Mouse (Mus musculus) left cerebral cortex, adult 9 months (tissue): ENCODE results near the gene Adora2a.
"Not testable (repeated sequence)": the region's sequence is repeated elsewhere in the genome, so short reads cannot be mapped to it uniquely, and the experiment has no call there.

Source experiments
- DNase-seq, 2 experiments: peaks; one replicate each; pipeline ENCODE4 v3.0.0; 2022; ENCODE audit warnings: low spot score in 2 of 2

Gene Adora2a

GRCm38 (mm10) chr10:75314190-75314980, 2.3 kb upstream of the Adora2a start:
- no peak for DNase-seq

GRCm38 (mm10) chr10:75315756-75316155, 921 bp upstream of the Adora2a start:
- DNase-seq, result no peak

DNA sequence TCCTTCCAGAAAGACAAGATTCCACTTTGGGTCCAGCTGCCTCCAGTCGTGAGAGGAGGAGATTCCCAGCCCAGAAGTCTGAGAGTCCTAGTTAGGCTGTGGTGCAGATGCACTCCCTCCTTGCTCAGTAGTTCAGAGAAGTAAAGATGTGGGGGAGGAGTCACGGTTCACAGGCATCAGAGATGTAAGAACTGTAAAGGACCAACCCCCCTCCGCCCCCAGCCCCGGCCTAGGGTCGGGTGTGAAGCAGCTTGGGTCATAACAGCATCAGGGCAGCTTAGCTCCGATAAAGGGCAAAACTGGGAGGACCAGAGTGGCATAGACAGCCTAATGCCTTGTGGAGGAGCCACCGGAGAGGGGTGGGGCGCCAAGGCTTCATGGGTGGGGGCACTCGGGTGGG, 205 bp upstream of the Adora2a start:
- no peak for DNase-seq

DNA sequence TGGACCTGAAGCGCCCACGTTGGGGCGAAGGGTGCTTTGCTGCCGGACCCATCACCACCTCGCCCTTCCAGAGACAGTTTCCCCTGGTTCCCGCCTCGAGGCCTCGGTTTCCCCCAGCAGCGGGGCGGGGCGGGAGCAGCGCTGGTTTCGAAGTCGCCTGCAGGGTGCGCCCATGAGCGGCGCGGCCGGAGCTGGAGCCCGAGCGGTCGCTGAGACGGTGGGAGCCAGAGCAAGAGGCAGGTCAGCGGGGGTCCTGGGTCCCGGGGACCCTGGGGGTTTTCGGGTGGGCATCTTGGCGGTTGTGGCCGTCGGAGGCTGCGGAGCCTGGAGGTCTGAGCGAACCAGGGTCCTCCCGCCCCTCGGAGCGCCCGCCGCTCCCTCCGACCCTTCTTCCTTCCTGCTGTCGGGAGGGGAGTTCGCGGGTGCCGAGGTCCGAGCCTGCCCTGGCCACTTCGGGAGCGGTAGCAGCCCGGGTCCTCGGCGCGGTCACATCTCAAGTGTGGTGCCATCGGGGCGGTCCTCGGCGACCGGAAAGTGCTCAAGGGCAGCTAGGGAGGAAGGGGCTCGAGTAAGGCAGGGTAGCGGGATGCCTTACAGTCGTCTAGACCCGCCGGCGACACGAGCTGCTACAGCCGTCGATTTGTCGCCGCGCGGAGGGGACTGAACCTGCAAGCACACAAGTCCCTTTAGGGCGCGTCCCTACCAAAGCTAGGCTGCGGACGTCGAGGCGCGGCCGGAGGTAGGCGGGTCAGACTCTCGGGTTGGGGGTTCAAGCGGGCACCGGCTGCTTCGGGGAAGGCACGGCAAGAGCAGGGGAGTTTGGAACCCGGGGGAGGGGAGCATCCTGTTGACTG, 458 bp downstream of the Adora2a start:
- no peak for DNase-seq

DNA sequence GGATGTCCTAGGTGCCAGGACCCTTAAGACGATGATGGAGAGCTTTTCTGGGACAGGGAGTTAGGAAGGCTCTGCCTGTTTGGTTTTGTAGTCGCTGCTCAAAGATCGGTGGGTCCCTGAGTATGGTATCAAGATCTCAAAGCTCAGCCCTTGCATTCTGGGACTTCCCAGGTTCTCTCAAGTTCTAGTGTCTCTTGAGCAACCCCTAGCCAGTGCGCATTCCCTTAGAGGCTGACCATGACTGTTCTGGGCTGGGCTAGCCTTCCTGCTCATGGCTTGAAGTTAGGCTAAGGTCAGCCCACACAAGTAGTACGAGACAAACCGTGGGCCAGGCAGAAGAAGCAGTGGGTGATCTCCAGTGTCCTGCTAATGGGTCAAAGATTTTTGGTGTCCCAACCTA, 1.5 kb downstream of the Adora2a start:
- no peak for DNase-seq

DNA sequence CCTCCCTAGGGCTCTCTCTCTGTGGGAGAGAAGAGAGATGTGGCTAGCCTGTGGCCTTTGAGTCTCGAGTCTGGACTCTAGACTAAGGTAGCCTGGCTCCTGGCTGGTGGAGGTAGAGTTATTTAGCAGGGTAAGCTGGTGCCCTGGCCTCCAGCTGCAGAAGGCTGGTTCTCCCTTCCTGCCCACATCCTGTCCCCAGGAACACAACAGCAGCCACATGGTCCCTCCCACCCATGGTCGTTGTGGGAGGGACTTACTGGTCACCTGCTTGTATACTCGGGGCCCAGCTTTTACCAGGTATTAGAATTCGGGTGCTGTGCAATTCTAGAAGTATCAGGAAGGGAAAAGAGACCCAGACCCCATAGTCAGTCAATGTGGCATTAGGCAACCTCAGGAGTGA, 3.6 kb downstream of the Adora2a start:
- no peak for DNase-seq

- no peak for DNase-seq
These were observed 6.3 kb downstream of the Adora2a start for GRCm38 (mm10) chr10:75322966-75323365.

GRCm38 (mm10) chr10:75323986-75324385, 7.3 kb downstream of the Adora2a start:
- no peak for DNase-seq

- DNase-seq, result no peak
These were observed 7.7 kb downstream of the Adora2a start for GRCm38 (mm10) chr10:75324391-75324790.

DNA sequence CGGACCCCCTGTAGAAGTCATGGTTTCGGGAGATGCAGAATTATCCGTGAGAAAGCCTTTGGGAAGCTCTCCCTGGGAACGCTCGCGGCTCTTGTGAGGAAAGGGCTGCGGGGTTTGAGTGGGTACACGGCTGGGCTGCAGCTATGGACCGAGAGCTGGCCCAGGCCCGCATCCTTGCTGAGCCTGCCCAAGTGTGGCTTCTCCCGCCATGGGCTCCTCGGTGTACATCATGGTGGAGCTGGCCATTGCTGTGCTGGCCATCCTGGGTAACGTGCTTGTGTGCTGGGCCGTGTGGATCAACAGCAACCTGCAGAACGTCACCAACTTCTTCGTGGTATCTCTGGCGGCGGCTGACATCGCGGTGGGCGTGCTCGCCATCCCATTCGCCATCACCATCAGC, 9.1 kb downstream of the Adora2a start:
- no peak for DNase-seq

DNA sequence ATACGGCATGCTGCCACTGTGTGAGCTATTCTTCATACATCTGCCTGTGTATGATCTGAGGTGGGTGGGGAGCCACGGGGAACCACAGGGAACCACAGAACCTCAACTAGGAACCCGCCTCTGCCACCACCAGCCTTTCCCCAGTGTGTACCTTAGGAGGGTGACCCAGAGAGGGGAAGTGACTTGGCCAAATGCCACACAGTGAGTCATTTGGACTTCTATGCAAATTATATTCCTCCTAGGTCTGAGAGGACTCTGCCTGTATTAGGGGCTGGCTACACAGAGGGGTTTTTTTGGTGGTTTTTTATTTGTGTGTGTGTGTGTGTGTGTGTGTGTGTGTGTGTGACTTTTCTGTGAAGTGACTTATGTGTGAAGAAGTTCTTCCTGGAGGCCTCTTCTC, 9.9 kb downstream of the Adora2a start:
- no peak for DNase-seq

DNA sequence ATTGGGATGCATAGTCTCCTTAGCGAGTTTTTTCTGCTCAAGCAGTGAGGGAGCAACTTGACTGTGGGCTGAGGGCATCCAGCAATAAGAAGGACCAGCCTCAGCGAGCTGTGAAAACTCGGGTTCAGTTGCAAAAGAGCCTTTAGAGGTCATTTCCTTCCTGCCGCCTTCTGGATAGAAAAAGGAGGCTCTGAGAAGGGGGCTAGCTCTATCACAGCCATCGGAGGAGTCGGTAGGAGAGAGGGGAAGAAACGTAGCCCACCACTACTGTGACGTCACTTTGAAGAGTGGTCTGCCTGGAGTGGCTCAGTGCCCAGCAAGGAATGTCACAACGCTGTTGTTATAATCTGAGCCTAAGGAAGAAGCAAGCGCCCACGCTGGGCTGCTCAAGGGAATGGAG, 10.4 kb downstream of the Adora2a start:
- no peak for DNase-seq

DNA sequence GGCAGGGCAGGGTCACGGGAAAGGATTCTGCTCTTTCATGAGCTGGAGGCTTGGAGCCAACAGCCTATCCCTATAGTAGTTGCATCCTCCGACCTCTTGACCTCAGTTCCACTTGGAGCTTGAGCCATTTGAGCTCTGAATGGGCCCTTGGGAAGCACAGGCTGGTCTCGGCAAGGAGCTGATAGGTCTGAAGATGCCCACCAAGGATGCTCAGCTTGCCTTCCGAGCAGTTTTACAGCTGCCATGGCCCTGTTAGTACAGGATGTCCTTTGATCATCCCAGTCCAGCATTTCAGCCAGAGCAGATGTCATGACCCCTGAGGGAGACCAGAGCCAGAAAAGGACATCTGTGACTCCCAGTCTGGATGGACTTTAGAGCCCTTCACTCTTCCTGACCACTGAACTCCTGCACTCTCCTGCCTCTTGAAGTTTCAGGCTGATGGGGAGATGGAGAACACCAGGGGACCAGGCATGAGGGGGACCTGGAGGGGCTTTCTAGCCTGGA, 11.6 kb downstream of the Adora2a start:
- no peak for DNase-seq

DNA sequence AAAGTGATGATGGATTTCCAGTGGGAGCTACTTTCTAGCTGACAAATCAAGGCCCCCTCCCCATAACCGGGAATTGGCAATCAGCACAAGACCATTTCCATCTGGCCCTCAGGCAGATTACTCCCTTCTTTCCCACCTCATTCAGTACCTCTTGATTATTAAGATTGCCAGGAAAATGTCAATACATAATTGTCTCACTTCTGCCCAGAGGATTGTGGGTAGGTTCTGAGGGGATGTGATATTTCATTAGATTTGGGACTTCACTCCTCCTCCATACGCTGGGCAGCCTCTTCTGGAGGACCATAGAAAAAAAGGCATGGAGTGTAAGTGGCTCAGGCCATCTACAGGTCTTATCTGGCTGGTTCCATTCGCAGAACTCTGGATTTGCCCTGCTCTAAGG, 15.6 kb downstream of the Adora2a start:
- DNase-seq, result no peak

DNA sequence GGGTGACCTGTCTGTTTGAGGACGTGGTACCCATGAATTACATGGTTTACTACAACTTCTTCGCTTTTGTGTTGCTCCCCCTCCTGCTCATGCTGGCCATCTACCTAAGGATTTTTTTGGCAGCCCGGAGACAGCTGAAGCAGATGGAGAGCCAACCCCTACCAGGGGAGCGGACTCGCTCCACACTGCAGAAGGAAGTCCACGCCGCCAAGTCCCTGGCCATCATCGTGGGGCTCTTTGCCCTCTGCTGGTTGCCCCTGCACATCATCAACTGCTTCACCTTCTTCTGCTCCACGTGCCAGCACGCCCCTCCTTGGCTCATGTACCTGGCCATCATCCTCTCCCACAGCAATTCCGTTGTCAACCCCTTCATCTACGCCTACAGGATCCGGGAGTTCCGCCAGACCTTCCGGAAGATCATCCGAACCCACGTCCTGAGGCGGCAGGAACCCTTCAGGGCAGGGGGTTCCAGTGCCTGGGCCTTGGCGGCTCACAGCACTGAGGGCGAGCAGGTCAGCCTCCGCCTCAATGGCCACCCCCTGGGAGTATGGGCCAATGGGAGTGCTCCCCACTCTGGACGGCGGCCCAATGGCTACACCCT, 16.6 kb downstream of the Adora2a start:
- no peak for DNase-seq

- no peak for DNase-seq
These were observed 17.5 kb downstream of the Adora2a start for GRCm38 (mm10) chr10:75334175-75334574.

DNA sequence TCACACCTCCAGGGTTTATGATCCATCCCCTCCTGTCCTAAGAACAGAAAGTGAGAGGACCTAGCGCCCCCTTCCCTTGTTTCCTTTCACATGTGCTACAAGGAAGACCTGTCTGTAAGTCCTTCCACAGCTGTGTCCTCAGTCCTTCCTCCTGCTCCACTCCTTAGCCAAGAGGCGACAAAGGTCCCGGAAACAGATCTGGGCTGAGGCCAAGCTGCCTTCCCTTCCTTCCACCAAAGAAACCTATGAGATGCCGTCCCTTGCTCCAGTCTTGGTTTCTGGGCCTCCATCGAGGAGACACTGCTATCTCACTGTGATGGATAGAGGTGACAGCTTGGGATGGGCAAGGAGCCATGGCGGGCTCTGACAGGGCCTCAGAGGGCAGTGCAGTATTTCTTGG, 18.4 kb downstream of the Adora2a start:
- no peak for DNase-seq

DNA sequence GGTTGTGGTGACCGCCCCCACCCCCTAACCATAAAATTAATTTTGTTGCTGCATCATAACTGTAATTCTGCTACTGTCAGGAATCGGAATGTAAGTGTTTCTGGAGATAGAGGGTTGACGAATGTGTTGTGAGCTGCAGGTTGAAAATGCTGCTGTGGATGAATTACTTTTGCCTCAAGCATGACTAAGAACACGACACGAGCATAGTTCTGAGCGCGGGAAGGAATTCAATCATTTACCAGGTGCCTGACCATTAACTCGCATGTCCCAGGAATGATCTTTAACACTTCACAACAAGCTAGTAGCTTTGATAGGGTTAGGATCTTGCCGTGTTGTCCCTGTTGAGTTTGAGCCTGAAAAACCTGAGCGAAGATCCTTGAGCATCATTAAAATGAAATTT, 20.6 kb downstream of the Adora2a start:
- DNase-seq, result no peak

DNA sequence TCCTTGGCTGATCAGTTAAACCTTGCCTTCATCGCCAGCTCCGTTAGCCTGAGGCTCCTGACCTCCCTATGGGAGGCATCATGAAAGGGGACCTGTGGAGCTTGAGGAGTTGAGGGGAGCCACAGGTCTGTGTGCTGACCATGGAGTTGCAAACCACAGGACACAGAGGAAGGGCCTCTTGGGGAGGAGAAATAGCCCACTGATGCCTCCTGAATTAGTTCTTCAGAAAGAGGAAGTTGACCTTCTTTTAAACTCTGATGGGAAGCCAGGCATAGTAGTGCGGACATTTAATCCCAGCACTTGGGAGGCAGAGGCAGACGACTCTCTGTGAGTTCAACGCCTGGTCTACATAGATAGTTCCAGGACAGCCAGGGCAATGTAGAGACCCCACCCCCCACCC, 22.2 kb downstream of the Adora2a start:
- DNase-seq, result no peak

DNA sequence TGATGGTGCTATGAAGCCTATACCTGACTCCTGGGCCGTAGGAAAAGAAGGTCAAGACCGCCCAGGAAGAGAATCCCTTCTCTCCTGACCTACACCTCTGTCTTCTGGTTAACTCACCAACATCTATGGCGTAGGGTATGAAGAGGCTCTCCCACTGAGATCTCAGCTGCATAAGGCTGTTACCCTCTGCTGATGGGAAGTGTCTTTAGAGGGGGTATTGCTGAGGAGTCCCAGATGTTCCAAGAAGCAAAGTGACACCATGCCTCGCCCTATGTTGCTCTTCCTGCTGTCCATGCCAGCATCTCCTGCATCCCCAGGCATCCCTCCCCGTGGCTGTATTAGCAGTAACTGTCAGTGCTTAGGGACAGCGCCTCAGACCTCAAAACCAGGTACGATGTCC, 22.7 kb downstream of the Adora2a start:
- DNase-seq, result no peak

DNA sequence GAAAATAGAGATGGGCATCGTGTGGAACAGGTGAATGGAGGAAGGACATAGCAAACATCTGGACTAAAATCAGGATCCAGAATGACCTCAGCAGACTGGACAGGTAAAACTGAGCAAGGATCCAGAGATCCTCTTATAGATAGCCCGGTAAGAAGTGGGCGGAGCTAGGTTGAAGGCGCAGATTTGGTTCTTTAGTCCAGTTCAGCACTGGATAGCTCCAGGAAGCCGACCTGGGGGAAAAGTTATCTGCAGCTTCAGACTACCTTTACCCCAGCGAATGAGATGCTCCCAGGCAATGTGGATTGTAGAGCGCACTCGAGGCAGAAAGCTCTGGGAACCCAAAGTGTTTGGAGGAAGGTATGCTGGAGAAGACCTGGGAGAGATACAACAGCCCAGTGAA, 25.3 kb downstream of the Adora2a start:
- no peak for DNase-seq

DNA sequence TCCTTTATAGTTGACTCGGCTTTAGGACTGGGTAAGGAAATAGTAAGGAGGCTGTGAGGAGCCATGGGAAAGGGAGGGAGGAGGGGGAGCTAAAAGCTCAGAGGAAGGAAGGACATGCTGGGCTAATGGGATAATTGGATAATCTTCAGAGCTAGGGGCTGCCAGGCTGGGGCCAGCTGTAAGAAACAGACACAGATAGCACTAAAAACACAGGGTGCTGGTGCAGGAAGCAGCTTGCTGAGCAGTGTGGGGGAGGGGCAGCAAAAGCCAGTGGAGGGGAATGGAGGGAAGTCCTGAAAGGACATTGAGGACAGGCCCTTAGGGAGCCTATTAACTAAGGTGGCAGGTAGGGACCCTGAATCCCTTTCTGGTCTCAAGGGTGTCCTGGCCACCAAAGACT, 27.9 kb downstream of the Adora2a start:
- not testable (repeated sequence) for DNase-seq

DNA sequence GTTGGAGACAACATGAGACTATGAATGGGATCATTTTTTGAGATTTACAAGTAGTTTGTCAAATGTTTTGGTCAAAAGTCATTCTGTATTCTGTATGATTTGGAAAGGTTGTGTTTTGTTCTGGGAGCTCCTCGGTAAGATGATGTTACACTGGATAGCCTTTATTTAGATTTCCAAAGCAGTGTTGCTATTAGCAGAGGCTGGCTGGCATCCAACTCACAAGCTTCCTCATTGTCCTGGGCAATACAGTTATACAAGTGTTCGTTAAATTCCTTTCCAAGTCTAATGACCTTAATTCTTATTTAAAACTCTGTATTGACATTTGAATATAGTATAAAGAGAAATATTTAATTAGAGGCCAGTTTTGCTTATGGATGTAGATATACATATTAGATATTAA, 28.6 kb downstream of the Adora2a start:
- DNase-seq, result no peak
